Mouse (Mus musculus) lung, embryonic 16.5 days (tissue): ENCODE measurements around the gene Srr. TPM values are rescaled to one million over a fixed set of nuclear protein-coding genes. Genes with fewer than 3 reads are reported as not detected.

Experiments used
- ATAC-seq: fragments of 200-750 bp; cut with Nextera tagmentation; 2 replicates; pipeline ENCODE4 v1.8.0; 2017; ENCODE audit warnings: low read depth, mild to moderate bottlenecking, moderate library complexity
- H3K27ac ChIP-seq: fragments of 300-500 bp; sonication (generic); 2 replicates; pipeline ENCODE4 v1.5.1; 2014; ENCODE audit warnings: mild to moderate bottlenecking, control low read depth, low read length
- H3K27me3 ChIP-seq: fragments of 300-500 bp; sonication (generic); 2 replicates; pipeline ENCODE4 v1.6.1; 2014; ENCODE audit warnings: low read depth, low read length, mixed read lengths; ENCODE audit not compliant: control insufficient read depth, insufficient read depth
- H3K36me3 ChIP-seq: fragments of 300-500 bp; sonication (generic); 2 replicates; pipeline ENCODE4 v1.6.1; 2014; ENCODE audit warnings: low read length; ENCODE audit not compliant: control insufficient read depth, insufficient read depth
- H3K4me1 ChIP-seq: fragments of 300-500 bp; sonication (generic); replicated peaks from 2 replicates; pipeline ENCODE4 v1.6.1; 2014; ENCODE audit warnings: low read length, mixed read lengths; ENCODE audit not compliant: control insufficient read depth, insufficient read depth
- H3K4me2 ChIP-seq: fragments of 300-500 bp; sonication (generic); 2 replicates; pipeline ENCODE4 v1.6.1; 2014; ENCODE audit warnings: low read depth, low read length, control low read depth
- H3K4me3 ChIP-seq: fragments of 300-500 bp; sonication (generic); 2 replicates; pipeline ENCODE4 v1.5.1; 2014; ENCODE audit warnings: mild to moderate bottlenecking, low read length, control low read depth
- H3K9ac ChIP-seq: fragments of 300-500 bp; sonication (generic); 2 replicates; pipeline ENCODE4 v1.6.1; 2014; ENCODE audit warnings: low read length, control low read depth
- H3K9me3 ChIP-seq: fragments of 300-500 bp; sonication (generic); 2 replicates; pipeline ENCODE4 v1.6.1; 2016; ENCODE audit warnings: low read length; ENCODE audit not compliant: control insufficient read depth
- WGBS: fragments of 180-500 bp; shearing (Covaris S2); extraction: QIAGEN DNeasy Blood & Tissue Kit; methylation state at CpG from one replicate; pipeline ENCODE4 v1.1.7; 2014; 5-methylcytosine and 5-hydroxymethylcytosine counted together
- polyA plus RNA-seq: library from polyadenylated mRNA; unstranded; fragments of >200 nt; fragmentation: Nextera tagmentation; extraction: Ambion mirVana; gene quantifications from 2 replicates; pipeline ENCODE4 v1.2.1, GENCODE M21; 2015

Srr gene
- polyA plus RNA-seq = 20.7 and 21.4 TPM in 2 replicates

GRCm38 (mm10) chr11:74925577-74926387, at the start of gene Srr, which contains the start of gene Smg6:
Gene Srr, minus strand, starts transcription at chr11:74925948.
Gene Smg6, plus strand, starts transcription at chr11:74925823.
- Histone ChIP-seq H3K27me3 (no peaks in the 10 kb centered on the region), H3K36me3 (peaks cover 7% of the 10 kb centered on the region), H3K4me2 (peak within 1 kb of the TSS; percentile 71), H3K4me1 (peaks cover 15% of the 10 kb centered on the region; the same call in 1 of the 2 replicates), H3K9me3 (no peaks in the 10 kb centered on the region), H3K4me3 (peak within 1 kb of the TSS; percentile 99), H3K27ac (peak within 1 kb of the TSS; percentile 99), H3K9ac (peak within 1 kb of the TSS; percentile 99)
- ATAC-seq = peak; percentile 98
- WGBS = under 1% methylated on average over 53 of the region's 88 CpGs

GRCm38 (mm10) chr11:74974615-74975014, 48.9 kb upstream of the Srr start:
- Histone ChIP-seq H3K9me3 (no peaks in the 10 kb centered on the region), H3K4me2 (no peak overlapping the region), H3K9ac (no peak overlapping the region), H3K27ac (no peak overlapping the region), H3K4me3 (no peak overlapping the region), H3K4me1 (no peaks in the 10 kb centered on the region), H3K36me3 (peaks cover 4% of the 10 kb centered on the region; the same call in 1 of the 2 replicates), H3K27me3 (no peaks in the 10 kb centered on the region)
- ATAC-seq = no peak

GRCm38 (mm10) chr11:74973290-74974157, 47.8 kb upstream of the Srr start:
- Histone ChIP-seq H3K36me3 (peaks cover 4% of the 10 kb centered on the region; the same call in 1 of the 2 replicates), H3K9ac (no peak overlapping the region), H3K4me1 (no peaks in the 10 kb centered on the region), H3K27me3 (no peaks in the 10 kb centered on the region), H3K4me2 (no peak overlapping the region), H3K27ac (no peak overlapping the region), H3K4me3 (no peak overlapping the region), H3K9me3 (no peaks in the 10 kb centered on the region)
- 69% methylated on average over 7 of the region's 7 CpGs for WGBS
- no peak for ATAC-seq

- WGBS = 93% methylated on average over 3 of the region's 3 CpGs
- no peak overlapping the region for H3K27ac ChIP-seq
Measured at GRCm38 (mm10) chr11:74965516-74965915, 39.8 kb upstream of the Srr start.

GRCm38 (mm10) chr11:74962846-74963407, 37.2 kb upstream of the Srr start:
- Histone ChIP-seq H3K36me3 (no peaks in the 10 kb centered on the region), H3K4me3 (no peak overlapping the region), H3K27ac (no peak overlapping the region), H3K9me3 (no peaks in the 10 kb centered on the region), H3K9ac (no peak overlapping the region), H3K27me3 (no peaks in the 10 kb centered on the region), H3K4me2 (no peak overlapping the region), H3K4me1 (peaks cover 7% of the 10 kb centered on the region; the same call in 1 of the 2 replicates)
- 72% methylated on average over 2 of the region's 2 CpGs for WGBS
- ATAC-seq = no peak

More at GRCm38 (mm10) chr11:74965516-74965915, 39.8 kb upstream of the Srr start:
- Histone ChIP-seq H3K9ac (no peak overlapping the region), H3K4me1 (0 out of 2 replicates have a peak, but pooled peaks cover 2% of the 10 kb centered on the region), H3K4me2 (no peak overlapping the region), H3K36me3 (no peaks in the 10 kb centered on the region), H3K4me3 (no peak overlapping the region), H3K9me3 (no peaks in the 10 kb centered on the region), H3K27me3 (no peaks in the 10 kb centered on the region)
- ATAC-seq = no peak

- no peaks in the 10 kb centered on the region for H3K9me3 ChIP-seq
- H3K27ac ChIP-seq = no peak overlapping the region
- no peak overlapping the region for H3K4me3 ChIP-seq
- H3K36me3 ChIP-seq = no peaks in the 10 kb centered on the region; the same call in 1 of the 2 replicates
- ATAC-seq = no peak
- H3K4me1 ChIP-seq = peaks cover 7% of the 10 kb centered on the region; the same call in 1 of the 2 replicates
- no peak overlapping the region for H3K4me2 ChIP-seq
- H3K27me3 ChIP-seq = no peaks in the 10 kb centered on the region
- no peak overlapping the region for H3K9ac ChIP-seq
Measured at GRCm38 (mm10) chr11:74961953-74962352, 36.2 kb upstream of the Srr start.

- 91% methylated on average over 9 of the region's 9 CpGs for WGBS
- no peaks in the 10 kb centered on the region for H3K27me3 ChIP-seq
- peak overlapping the region; percentile 61 for H3K27ac ChIP-seq
Measured at GRCm38 (mm10) chr11:74960031-74960551, 34.3 kb upstream of the Srr start.

GRCm38 (mm10) chr11:74959501-74959900, 33.8 kb upstream of the Srr start:
- Histone ChIP-seq H3K9me3 (no peaks in the 10 kb centered on the region), H3K36me3 (no peaks in the 10 kb centered on the region; the same call in 1 of the 2 replicates), H3K4me3 (no peak overlapping the region), H3K27ac (peak overlapping the region; percentile 61), H3K27me3 (no peaks in the 10 kb centered on the region), H3K9ac (no peak overlapping the region), H3K4me2 (no peak overlapping the region), H3K4me1 (peaks cover 7% of the 10 kb centered on the region; the same call in 1 of the 2 replicates)
- peak; percentile 52; the same call in 1 of the 2 replicates for ATAC-seq
- WGBS = 60% methylated on average over 2 of the region's 2 CpGs

More at GRCm38 (mm10) chr11:74960031-74960551, 34.3 kb upstream of the Srr start:
- peaks cover 7% of the 10 kb centered on the region; the same call in 1 of the 2 replicates for H3K4me1 ChIP-seq
- no peaks in the 10 kb centered on the region; the same call in 1 of the 2 replicates for H3K36me3 ChIP-seq
- no peak overlapping the region for H3K9ac ChIP-seq
- no peak overlapping the region for H3K4me3 ChIP-seq
- H3K4me2 ChIP-seq = no peak overlapping the region
- H3K9me3 ChIP-seq = no peaks in the 10 kb centered on the region
- ATAC-seq = no peak
